Mouse (Mus musculus) monocyte, adult 5-6 weeks (primary cell): ENCODE data around the gene Foxp1. TPM values are rescaled to one million over a fixed set of nuclear protein-coding genes. Genes with fewer than 3 reads are reported as not detected.
A peak's percentile ranks its signal among the peaks of the same experiment; 100 is the strongest.

Experiments
- ATAC-seq: fragments of 153-309, 156-312 bp; replicated peaks from 2 replicates; pipeline ENCODE4 v1.8.0; 2017; ENCODE audit warnings: mild to moderate bottlenecking; ENCODE audit not compliant: low TSS enrichment, insufficient number of reproducible peaks, severe bottlenecking, poor library complexity, low FRiP score
- total RNA-seq: library from RNA; stranded (forward); fragments of 200-1000, 200-491, 200-594 nt; gene quantifications from 3 replicates; pipeline ENCODE4 v1.2.3, GENCODE M21; 2017

Gene Foxp1
- total RNA-seq, 1 experiment from 2014 or later, result 75.1 TPM

DNA sequence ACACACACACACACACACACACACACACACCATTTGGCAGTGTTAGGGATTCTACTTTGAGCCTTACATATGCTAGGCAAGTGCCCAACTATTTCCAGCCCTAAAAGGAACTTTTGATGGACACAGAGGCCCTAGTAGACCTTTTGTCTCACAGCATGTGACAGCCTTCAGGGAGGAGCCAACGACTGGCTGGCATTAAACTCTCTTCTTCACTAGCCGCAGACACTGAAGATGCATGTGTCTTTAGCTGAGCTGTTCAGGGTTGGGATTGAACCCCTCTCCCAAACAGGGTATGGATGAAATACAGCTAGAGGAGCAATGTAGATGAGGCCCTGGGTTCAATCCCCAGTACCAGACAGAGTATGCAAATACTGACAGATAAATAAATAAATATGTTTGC lies 428.7 kb downstream of the Foxp1 start:
- ATAC-seq, result no peak

DNA sequence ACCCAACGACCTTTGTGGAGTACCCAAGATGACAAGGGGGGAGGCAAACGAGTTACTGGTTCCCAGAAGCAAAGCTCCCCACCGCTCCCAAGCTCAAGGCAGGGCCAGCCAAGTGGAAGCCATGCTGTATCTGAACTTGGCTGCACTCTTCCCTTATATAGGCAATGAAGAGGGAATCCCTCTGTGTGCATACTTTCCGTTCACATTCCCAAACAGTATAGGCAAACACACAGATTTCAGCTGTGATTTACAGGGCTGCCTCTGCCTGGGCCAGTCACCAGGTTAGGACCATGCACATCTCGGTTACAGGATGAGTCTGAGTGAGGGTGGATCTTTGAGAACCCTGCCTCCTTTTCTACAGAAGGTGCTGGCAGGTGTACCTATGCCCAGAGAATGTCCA lies 429.3 kb downstream of the Foxp1 start:
- ATAC-seq, result no peak

- ATAC-seq, result no peak
Measured at GRCm38 (mm10) chr6:99091799-99092198, 430.7 kb downstream of the Foxp1 start.

DNA sequence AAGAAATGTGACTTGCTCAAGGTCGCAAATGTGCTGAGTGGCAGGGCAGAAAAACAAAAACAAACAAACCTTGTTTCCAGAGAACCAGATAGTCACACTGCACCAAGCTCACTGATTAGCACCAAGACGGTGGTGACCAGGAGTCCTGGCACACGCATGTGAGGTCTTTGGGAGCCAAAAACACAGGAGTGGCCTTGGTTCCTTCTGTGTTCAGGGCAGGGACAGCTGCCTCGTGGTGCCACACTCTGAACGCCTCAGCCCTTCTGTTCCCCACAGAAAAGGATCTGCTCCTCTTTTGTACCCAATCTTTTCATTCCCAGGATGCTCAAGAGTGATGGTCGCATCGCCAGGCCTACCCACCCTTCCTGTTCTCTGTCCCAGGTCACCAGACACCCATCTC lies 434.9 kb downstream of the Foxp1 start:
- ATAC-seq, result no peak

GRCm38 (mm10) chr6:99084956-99085355 lies 437.6 kb downstream of the Foxp1 start:
- no peak for ATAC-seq

- no peak for ATAC-seq
Measured at GRCm38 (mm10) chr6:99081259-99081658, 441.3 kb downstream of the Foxp1 start.

DNA sequence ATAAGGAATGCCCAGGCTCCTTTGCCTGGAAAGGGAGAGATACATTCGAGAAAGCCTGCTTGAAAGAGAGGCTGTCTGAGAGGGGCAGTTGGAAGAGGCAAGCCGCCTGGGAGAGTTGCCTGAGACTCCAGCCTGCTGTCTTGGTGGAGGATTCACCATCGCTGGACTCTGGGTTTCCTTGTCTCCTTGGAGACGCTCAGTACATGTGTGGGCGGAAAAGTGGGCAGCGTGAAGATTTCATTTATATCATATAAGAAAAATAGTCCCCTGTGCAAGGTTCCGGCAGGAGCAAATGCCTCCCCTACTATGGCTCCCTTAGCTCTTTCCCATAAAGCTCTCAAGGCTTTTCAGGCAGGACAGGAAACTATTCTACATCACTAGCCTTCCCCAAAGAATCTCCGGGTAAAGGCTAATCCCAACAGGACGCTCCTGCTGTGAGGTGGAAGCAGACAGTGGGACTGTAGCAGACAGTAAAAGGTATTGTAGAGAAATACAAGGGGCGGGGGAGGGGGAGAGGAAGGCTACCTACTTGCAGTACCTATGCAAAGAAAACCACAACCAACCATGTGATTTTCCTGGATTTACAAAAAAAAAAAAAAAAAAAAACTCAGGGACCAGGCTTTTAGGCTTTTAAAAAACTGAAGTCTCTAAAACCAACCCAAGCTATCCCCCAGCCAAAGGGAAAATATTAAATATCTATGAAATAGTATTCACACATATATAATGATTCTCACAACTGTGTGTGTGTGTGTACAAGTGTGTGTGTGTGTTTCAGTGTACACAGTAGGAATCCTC lies 443.3 kb downstream of the Foxp1 start:
- ATAC-seq, result no peak

DNA sequence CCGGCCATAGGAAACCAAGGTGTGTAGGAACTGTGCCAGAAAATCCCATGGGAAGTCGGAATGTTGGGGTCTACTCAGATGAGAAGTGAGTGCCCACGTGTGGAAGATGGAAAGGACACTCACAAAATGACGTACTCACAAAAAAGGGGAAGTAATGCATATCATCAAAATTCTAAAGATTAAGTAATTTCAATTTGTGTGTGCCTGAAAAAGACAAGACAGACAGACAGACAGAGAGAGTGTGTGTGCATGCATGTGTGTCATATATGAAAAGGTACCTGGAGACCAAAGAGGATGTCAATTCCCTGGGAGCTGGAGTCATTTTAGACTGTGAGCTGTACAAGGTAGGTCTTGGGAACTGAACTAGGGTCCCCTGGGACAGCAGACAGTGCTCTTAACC lies 444.4 kb downstream of the Foxp1 start:
- no peak for ATAC-seq

GRCm38 (mm10) chr6:99073303-99074271 lies 448.9 kb downstream of the Foxp1 start:
- ATAC-seq, result no peak

- ATAC-seq, result no peak
Measured at GRCm38 (mm10) chr6:99070710-99071109, 451.8 kb downstream of the Foxp1 start.

GRCm38 (mm10) chr6:99069726-99070125 lies 452.8 kb downstream of the Foxp1 start:
- no peak for ATAC-seq

- no peak for ATAC-seq
Measured at GRCm38 (mm10) chr6:99065569-99066353, 456.8 kb downstream of the Foxp1 start.

- ATAC-seq, result no peak
Measured at GRCm38 (mm10) chr6:99063982-99064484, 458.5 kb downstream of the Foxp1 start.

- no peak for ATAC-seq
Measured at GRCm38 (mm10) chr6:99062931-99063330, 459.6 kb downstream of the Foxp1 start.

DNA sequence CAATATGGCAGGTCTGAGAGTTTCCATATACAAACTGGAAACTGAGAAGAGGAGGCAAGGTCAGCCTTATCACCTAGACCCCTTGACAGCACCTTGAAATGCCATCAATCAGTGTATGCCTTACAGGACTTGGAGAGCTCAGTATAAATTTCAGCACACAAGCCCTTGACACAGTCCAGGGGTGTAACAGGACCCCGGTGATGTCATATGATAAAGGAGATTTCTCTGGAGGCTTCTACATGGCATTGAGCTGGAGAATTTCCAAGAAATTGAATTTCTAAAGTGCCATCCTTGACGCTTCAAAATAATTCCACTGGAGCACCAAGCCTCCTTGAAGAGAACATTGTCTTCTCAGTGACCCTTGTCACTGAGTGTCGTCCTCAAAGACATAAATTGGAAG lies 463.8 kb downstream of the Foxp1 start:
- no peak for ATAC-seq

- ATAC-seq, result peak; percentile 49
Measured at GRCm38 (mm10) chr6:99057113-99057553, 465.4 kb downstream of the Foxp1 start.

DNA sequence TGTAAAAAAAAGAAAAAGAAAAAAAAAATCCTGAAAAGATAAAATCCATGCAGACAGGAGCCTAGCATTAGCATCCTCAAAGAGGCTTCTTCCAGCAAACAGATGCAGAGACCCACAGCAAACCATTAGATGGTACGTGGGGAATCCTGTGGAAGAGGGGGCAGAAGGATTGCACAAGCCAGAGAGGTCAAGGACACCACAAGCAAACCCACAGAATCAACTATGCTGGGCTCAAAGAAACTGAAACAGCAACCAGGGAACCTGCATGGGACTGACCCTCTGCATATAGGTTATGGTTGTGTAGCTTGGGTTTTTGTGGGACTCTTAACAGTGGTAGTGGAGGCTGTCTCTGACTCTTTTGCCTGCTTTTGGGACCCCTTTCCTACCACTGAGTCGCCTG lies 466.1 kb downstream of the Foxp1 start:
- no peak for ATAC-seq

GRCm38 (mm10) chr6:99053998-99054397 lies 468.5 kb downstream of the Foxp1 start:
- no peak for ATAC-seq

GRCm38 (mm10) chr6:99053111-99053510 lies 469.4 kb downstream of the Foxp1 start:
- peak; percentile 52 for ATAC-seq
